8 mouse cellular contexts compared by ENCODE assay signal in genomic region chr17:33782067-33782466, GRCm38 (mm10). TPM values are rescaled to one million over a fixed set of nuclear protein-coding genes. Genes with fewer than 3 reads are reported as not detected.
DNase-seq lines count a peak whose midpoint lies in the region; ATAC-seq lines count a peak whose summit lies in the region.

No protein-coding gene starts in this region.

- DNase-seq in kidney, postnatal 25 days: no peak
- DNase-seq in Muller cell, postnatal 12 days (ENCODE audit: inconsistent ontology term): peak; percentile 47
- DNase-seq in hindbrain, embryonic 10.5 days (ENCODE audit: low spot score): peak; percentile 5
- no peak for DNase-seq in midbrain, embryonic 11.5 days (ENCODE audit: low spot score, missing footprints)
- no peak for DNase-seq in left cerebral cortex, postnatal 25 days (ENCODE audit: low spot score in 2 of 2)
- no peak for DNase-seq in gastrocnemius, adult 18-20 months (ENCODE audit: low spot score)
- DNase-seq in spleen, adult 12 weeks (ENCODE audit: low spot score): no peak

- H3K9ac ChIP-seq in kidney, embryonic 14.5 days (ENCODE audit: low read depth, low read length): peak overlapping the region; percentile 58; the same call in 1 of the 2 replicates
- H3K9ac ChIP-seq in midbrain, embryonic 11.5 days (ENCODE audit: low read length): peak overlapping the region; percentile 58

- H3K4me1 ChIP-seq in kidney, embryonic 14.5 days (ENCODE audit: control insufficient read depth, insufficient read depth, low read length): peaks cover 19% of the 10 kb centered on the region
- peaks cover 47% of the 10 kb centered on the region for H3K4me1 ChIP-seq in hindbrain, embryonic 10.5 days (replicated peaks)
- H3K4me1 ChIP-seq in midbrain, embryonic 11.5 days (ENCODE audit: control insufficient read depth, insufficient read depth, low read length): peaks cover 5% of the 10 kb centered on the region

- H3K4me3 ChIP-seq in kidney, embryonic 14.5 days (ENCODE audit: low read length): peak overlapping the region; percentile 37
- H3K4me3 ChIP-seq in hindbrain, embryonic 10.5 days: peak overlapping the region; percentile 66
- H3K4me3 ChIP-seq in midbrain, embryonic 11.5 days (ENCODE audit: low read depth, low read length): peak overlapping the region; percentile 39; the same call in 1 of the 2 replicates

- H3K27ac ChIP-seq in kidney, embryonic 14.5 days (ENCODE audit: low read depth, low read length): no peak overlapping the region
- H3K27ac ChIP-seq in hindbrain, embryonic 10.5 days: peak overlapping the region; percentile 89
- H3K27ac ChIP-seq in midbrain, embryonic 11.5 days (ENCODE audit: low read depth, low read length): no peak overlapping the region

- peaks cover 8% of the 10 kb centered on the region for H3K36me3 ChIP-seq in kidney, embryonic 14.5 days (ENCODE audit: control insufficient read depth, insufficient read depth, low read length)
- peaks cover 6% of the 10 kb centered on the region for H3K36me3 ChIP-seq in hindbrain, embryonic 10.5 days
- H3K36me3 ChIP-seq in midbrain, embryonic 11.5 days (ENCODE audit: control insufficient read depth, insufficient read depth, low read length): no peaks in the 10 kb centered on the region

- peak overlapping the region; percentile 60 for H3K4me2 ChIP-seq in kidney, embryonic 14.5 days (replicated peaks; ENCODE audit: low read depth, low read length)
- H3K4me2 ChIP-seq in midbrain, embryonic 11.5 days: peak overlapping the region; percentile 72; the same call in 1 of the 2 replicates

- no peaks in the 10 kb centered on the region for H3K27me3 ChIP-seq in kidney, embryonic 14.5 days (ENCODE audit: control insufficient read depth, insufficient read depth, low read length)
- H3K27me3 ChIP-seq in hindbrain, embryonic 10.5 days (ENCODE audit: insufficient read depth, poor library complexity, severe bottlenecking): peaks cover 20% of the 10 kb centered on the region; the same call in 1 of the 2 replicates
- H3K27me3 ChIP-seq in midbrain, embryonic 11.5 days (ENCODE audit: control insufficient read depth, insufficient read depth, low read length): no peaks in the 10 kb centered on the region

- H3K9me3 ChIP-seq in kidney, embryonic 14.5 days (ENCODE audit: control insufficient read depth, low read length): no peaks in the 10 kb centered on the region
- H3K9me3 ChIP-seq in hindbrain, embryonic 10.5 days: no peaks in the 10 kb centered on the region
- no peaks in the 10 kb centered on the region for H3K9me3 ChIP-seq in midbrain, embryonic 11.5 days (ENCODE audit: control insufficient read depth, low read length)

- no peak for ATAC-seq in kidney, embryonic 14.5 days (ENCODE audit: low FRiP score, low TSS enrichment)
- ATAC-seq in midbrain, embryonic 11.5 days (ENCODE audit: low FRiP score): no peak

- WGBS in kidney, embryonic 14.5 days: 26% methylated on average over 4 of the region's 4 CpGs
- 47% methylated on average over 4 of the region's 4 CpGs for WGBS in hindbrain, embryonic 10.5 days
- WGBS in midbrain, embryonic 11.5 days: 33% methylated on average over 4 of the region's 4 CpGs

- intact Hi-C loops in left cerebral cortex, postnatal 25 days (cut with DNase I): no loop called here

RNA-seq across cellular contexts. Expression of gene Angptl4, which starts 0.4 kb away (rescaled TPM):
- polyA plus RNA-seq in kidney, embryonic 14.5 days (2014; fragmentation: Nextera tagmentation; extraction: Ambion mirVana): 18.4 and 19.4 TPM in 2 replicates
- 23.4 and 25.9 TPM in 2 replicates for polyA plus RNA-seq in hindbrain, embryonic 10.5 days (2016; fragmentation: Nextera tagmentation; extraction: Ambion mirVana)
- 20.6 and 21.4 TPM in 2 replicates for polyA plus RNA-seq in midbrain, embryonic 11.5 days (2014; fragmentation: Nextera tagmentation; extraction: Ambion mirVana)
- total RNA-seq in left cerebral cortex, postnatal 25 days (2021): 1 to 10 TPM; 3.9 to 4.1 TPM
- total RNA-seq in gastrocnemius, adult 18-20 months (2021): 1 to 10 TPM; 4.3 to 6.6 TPM

RNA-seq across cellular contexts. Expression of gene Rab11b, which starts 21.7 kb away (rescaled TPM):
- polyA plus RNA-seq in kidney, embryonic 14.5 days (2014; fragmentation: Nextera tagmentation; extraction: Ambion mirVana): 217 and 269 TPM in 2 replicates
- polyA plus RNA-seq in hindbrain, embryonic 10.5 days (2016; fragmentation: Nextera tagmentation; extraction: Ambion mirVana): 367 and 495 TPM in 2 replicates
- polyA plus RNA-seq in midbrain, embryonic 11.5 days (2014; fragmentation: Nextera tagmentation; extraction: Ambion mirVana): 295 and 314 TPM in 2 replicates
- total RNA-seq in left cerebral cortex, postnatal 25 days (2021): 100 to 1,000 TPM; 328 to 343 TPM
- total RNA-seq in gastrocnemius, adult 18-20 months (2021): 100 to 1,000 TPM; 138 to 142 TPM

RNA-seq across cellular contexts. Expression of gene Kank3, which starts 28.3 kb away (rescaled TPM):
- 49.9 and 52.1 TPM in 2 replicates for polyA plus RNA-seq in kidney, embryonic 14.5 days (2014; fragmentation: Nextera tagmentation; extraction: Ambion mirVana)
- 26.2 and 28.5 TPM in 2 replicates for polyA plus RNA-seq in hindbrain, embryonic 10.5 days (2016; fragmentation: Nextera tagmentation; extraction: Ambion mirVana)
- 18.3 and 23.9 TPM in 2 replicates for polyA plus RNA-seq in midbrain, embryonic 11.5 days (2014; fragmentation: Nextera tagmentation; extraction: Ambion mirVana)
- total RNA-seq in left cerebral cortex, postnatal 25 days (2021): 10 to 100 TPM; 37.0 to 39.7 TPM
- 10 to 100 TPM; 13.4 to 16.6 TPM for total RNA-seq in gastrocnemius, adult 18-20 months (2021)

RNA-seq across cellular contexts. Expression of gene Rps28, which starts 42.3 kb away (rescaled TPM):
- polyA plus RNA-seq in kidney, embryonic 14.5 days (2014; fragmentation: Nextera tagmentation; extraction: Ambion mirVana): 1,210 and 1,489 TPM in 2 replicates
- polyA plus RNA-seq in hindbrain, embryonic 10.5 days (2016; fragmentation: Nextera tagmentation; extraction: Ambion mirVana): 712 and 835 TPM in 2 replicates
- polyA plus RNA-seq in midbrain, embryonic 11.5 days (2014; fragmentation: Nextera tagmentation; extraction: Ambion mirVana): 748 and 845 TPM in 2 replicates
- 100 to 1,000 TPM; 675 to 677 TPM for total RNA-seq in left cerebral cortex, postnatal 25 days (2021)
- total RNA-seq in gastrocnemius, adult 18-20 months (2021): 100 to 1,000 TPM; 586 to 627 TPM

RNA-seq across cellular contexts. Expression of gene Ndufa7, which starts 42.3 kb away (rescaled TPM):
- polyA plus RNA-seq in kidney, embryonic 14.5 days (2014; fragmentation: Nextera tagmentation; extraction: Ambion mirVana): 504 and 675 TPM in 2 replicates
- polyA plus RNA-seq in hindbrain, embryonic 10.5 days (2016; fragmentation: Nextera tagmentation; extraction: Ambion mirVana): 517 and 544 TPM in 2 replicates
- 408 and 456 TPM in 2 replicates for polyA plus RNA-seq in midbrain, embryonic 11.5 days (2014; fragmentation: Nextera tagmentation; extraction: Ambion mirVana)
- 100 to 1,000 TPM; 196 to 205 TPM for total RNA-seq in left cerebral cortex, postnatal 25 days (2021)
- 100 to 1,000 TPM; 375 to 377 TPM for total RNA-seq in gastrocnemius, adult 18-20 months (2021)

Comparison
In these comparisons a context has a peak if more than half of its experiments do, and no peak if none do; other contexts are left out.
1. DNase-seq: peak in Muller cell, postnatal 12 days (single experiment) and hindbrain, embryonic 10.5 days (single experiment); none in kidney, postnatal 25 days (0 of 2), midbrain, embryonic 11.5 days (single experiment), left cerebral cortex, postnatal 25 days (0 of 2), gastrocnemius, adult 18-20 months (single experiment) and spleen, adult 12 weeks (single experiment).
2. Peak in every context shown above with its lines, with median percentiles within 50 percentile points of each other: H3K4me3 ChIP-seq.